Comparison of ENCODE assay signal across 9 mouse cellular contexts in the genomic region with DNA sequence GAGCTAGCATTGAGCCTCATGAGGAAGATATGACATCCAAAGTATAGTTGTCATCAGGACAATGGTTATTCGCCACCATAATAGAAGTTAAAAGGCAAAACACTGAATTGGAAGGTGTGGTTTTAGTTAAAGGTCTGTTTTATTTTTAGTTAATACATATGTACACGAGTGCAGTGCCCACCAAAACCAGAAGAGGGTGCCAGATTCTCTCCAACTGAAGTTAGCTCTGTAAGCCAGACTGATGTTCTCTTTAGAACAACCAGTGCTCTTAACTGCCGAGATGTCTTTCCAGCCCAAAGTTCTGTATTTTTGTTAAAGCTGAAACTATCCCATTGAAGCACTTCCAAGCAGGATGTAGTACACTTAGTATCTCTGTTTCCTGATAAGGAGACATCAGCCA. TPM values are rescaled to one million over a fixed set of nuclear protein-coding genes. Genes with fewer than 3 reads are reported as not detected.
DNase-seq lines count a peak whose midpoint lies in the region; ATAC-seq lines count a peak whose summit lies in the region.
"Had no signal": no experiment of that assay in that cellular context is flagged by ENCODE, and none has a peak within 500 bp of the region (broad histone marks: within the 10 kb centered on the region; RNA-seq: fewer than 3 reads in every experiment).

No protein-coding gene starts in this region.

- ATAC-seq in heart, embryonic 12.5 days (ENCODE audit: insufficient number of reproducible peaks, low FRiP score): no peak

- H3K9me3 ChIP-seq in heart, embryonic 12.5 days (replicated peaks): no peaks in the 10 kb centered on the region

- H3K4me2 ChIP-seq in heart, embryonic 12.5 days: no peak overlapping the region

- no peaks in the 10 kb centered on the region for H3K27me3 ChIP-seq in heart, embryonic 12.5 days (replicated peaks)

- peak; percentile 89 for DNase-seq in heart, adult 11 months
- DNase-seq in 416B (ENCODE audit: low read depth): peak; percentile 85
- DNase-seq in NIH3T3 (ENCODE audit: low read depth): peak; percentile 91
- DNase-seq in embryo, embryonic 9.5 days (ENCODE audit: extremely low spot score): peak; percentile 64
- DNase-seq in kidney, postnatal 25 days: peak; percentile 77 to 95
- peak; percentile 93 for DNase-seq in lung, postnatal 36 days
- DNase-seq in spleen, postnatal 36 days (ENCODE audit: low spot score in 2 of 2): peak; percentile 58 to 72

- H3K9ac ChIP-seq in heart, embryonic 12.5 days: no peak overlapping the region

- 5% methylated on average over 3 of the region's 3 CpGs for WGBS in heart, embryonic 12.5 days

- H3K4me3 ChIP-seq in heart, embryonic 12.5 days: no peak overlapping the region

- 0 out of 2 replicates have a peak, but pooled peaks cover 2% of the 10 kb centered on the region for H3K36me3 ChIP-seq in heart, embryonic 12.5 days

- peaks cover 10% of the 10 kb centered on the region for H3K4me1 ChIP-seq in heart, embryonic 12.5 days (replicated peaks)

- no peak overlapping the region for H3K27ac ChIP-seq in heart, embryonic 12.5 days (ENCODE audit: poor library complexity, severe bottlenecking)

RNA-seq across cellular contexts. Expression of gene Bax, which starts 4.2 kb away (rescaled TPM):
- 139 and 151 TPM in 2 replicates for polyA plus RNA-seq in heart, embryonic 12.5 days (2016; fragmentation: Nextera tagmentation; extraction: Ambion mirVana)

RNA-seq across cellular contexts. Expression of gene Tulp2, which starts 10.8 kb away (rescaled TPM):
- 0.87 TPM in 2 replicates for polyA plus RNA-seq in heart, embryonic 12.5 days (2016; fragmentation: Nextera tagmentation; extraction: Ambion mirVana)

RNA-seq across cellular contexts. Expression of gene Ftl1, which starts 11.2 kb away (rescaled TPM):
- 4,047 and 4,171 TPM in 2 replicates for polyA plus RNA-seq in heart, embryonic 12.5 days (2016; fragmentation: Nextera tagmentation; extraction: Ambion mirVana)

RNA-seq across cellular contexts. Expression of gene Gm45808, which starts 15.7 kb away (rescaled TPM):
- not detected in 2 replicates for polyA plus RNA-seq in heart, embryonic 12.5 days (2016; fragmentation: Nextera tagmentation; extraction: Ambion mirVana)
- polyA plus RNA-seq: stomach, embryonic 14.5 days had no signal

RNA-seq across cellular contexts. Expression of gene Dhdh, which starts 17.7 kb away (rescaled TPM):
- 4.2 and 4.3 TPM in 2 replicates for polyA plus RNA-seq in heart, embryonic 12.5 days (2016; fragmentation: Nextera tagmentation; extraction: Ambion mirVana)
